Mouse (Mus musculus): ENCODE data around the gene Rhbg.

Gene Rhbg

DNA sequence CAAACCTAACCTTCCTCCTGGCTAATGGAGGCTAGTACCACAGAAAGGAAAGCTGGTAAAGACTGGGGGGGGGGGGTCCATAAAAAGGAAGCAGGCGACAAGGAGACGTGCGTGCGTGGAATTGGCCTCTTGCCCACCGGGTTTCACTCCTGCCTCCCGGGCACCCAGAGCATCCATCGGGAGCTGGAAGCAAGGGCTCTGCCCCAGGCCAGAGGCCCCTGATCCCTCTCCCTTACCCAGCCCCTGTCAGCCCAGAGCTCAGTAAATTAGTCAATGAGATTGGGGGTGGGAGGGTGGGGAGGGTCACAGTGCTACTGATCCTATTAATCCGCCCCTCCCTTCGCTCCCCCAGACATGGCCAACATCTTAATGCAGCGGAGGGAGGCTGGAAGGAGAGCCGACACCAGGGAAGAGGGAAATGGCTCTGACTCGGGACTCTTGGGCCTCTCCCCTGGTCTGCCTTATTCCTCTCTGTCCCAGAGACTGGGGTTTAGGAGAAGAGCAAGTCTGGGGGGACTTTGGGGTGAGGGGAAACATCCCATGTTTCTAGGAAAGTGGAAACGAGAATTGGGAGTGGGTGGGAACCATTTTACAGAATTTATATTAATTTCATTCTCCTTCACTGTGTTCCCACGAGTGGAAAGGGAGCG lies 46.9 kb downstream of the Rhbg start:
- DNase-seq (ENCODE audit: low spot score in 2 of 2): no peak

DNA sequence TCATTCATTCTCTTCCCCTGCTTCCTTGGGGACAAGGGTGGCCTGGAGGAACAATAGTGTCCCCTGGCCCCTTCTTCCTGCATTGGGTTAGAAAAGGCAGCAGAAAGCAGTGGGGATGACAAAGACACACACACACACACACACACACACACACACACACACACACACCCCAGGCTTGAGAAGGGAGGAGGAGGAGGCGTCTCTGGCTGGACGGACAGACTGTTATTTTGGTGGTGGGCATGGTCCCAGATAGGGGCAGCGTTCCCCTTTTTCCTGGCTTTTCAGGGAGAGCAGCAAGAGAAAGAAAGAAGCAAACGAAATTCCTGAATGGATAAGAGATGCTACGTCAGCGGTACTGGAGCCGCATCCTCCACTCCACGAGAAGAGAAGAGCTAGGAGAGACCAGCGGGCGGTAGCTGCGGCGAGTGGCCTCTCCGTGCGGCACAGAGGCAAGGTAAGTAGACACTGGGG lies 47.6 kb downstream of the Rhbg start:
- DNase-seq (ENCODE audit: low spot score in 2 of 2): no peak

DNA sequence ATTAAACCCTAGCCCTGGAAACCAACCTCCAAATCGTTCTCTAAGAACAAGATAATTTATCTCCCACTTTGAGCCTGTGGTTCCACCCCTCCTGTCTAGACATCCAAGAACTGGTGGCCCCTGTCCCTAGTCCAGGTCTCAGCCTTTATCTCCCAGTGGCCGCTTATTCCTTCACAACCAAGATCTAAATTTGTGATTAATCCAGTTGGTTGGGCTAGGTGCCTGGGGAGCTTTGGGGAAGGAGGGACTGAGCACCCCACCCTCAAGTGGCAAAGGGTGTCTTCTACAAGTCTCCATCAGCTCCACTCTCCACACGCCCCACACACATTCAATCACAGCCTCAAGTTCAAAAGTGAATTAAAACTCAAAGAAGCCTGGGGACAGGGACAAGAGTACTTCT lies 48.0 kb downstream of the Rhbg start:
- DNase-seq (ENCODE audit: low spot score in 2 of 2): no peak

DNA sequence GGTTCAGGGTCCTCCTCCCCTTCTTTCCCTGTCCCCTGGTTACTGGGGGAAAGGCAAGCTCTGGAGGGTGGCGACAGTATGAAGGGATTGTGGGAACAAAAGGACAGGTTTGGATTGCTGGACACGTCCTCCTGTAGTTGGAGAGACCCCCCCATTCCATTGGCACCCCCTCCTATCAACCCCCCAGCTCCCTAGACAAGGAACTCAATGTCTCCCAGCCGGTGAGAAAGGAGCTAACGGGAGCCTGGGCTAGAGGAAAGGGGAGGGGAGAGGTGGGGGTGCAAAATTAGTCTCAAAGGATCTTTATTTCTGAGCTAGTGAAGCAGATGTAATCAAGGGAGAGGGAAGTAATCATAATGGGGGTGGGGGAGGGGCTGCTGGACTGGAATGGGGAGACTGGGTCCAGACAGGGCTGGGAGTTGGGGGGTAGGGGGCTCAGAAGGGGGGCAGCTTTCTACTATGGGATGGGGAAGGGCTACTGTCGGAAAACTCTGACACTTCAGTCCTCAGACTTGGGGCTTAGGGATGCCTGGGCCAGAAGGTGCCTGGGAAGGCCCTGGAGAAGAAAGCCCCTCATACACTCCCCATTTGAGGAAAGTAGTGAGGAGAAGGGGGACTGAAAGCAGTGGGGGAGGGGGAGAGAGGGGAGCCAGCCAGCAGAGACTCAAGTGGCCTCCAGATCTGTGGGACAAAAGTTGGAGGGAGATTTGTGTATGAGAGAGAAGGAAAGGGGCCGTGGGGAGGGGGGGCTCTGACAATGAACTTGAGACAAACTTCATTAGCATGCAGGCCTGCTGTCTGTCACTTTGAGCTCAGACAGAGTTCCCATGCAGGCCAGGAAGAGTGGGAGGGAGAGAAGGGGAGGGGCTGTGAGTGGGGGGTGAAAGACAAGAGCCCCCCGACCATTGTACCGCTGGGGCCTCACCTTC lies 48.7 kb downstream of the Rhbg start:
- no peak for DNase-seq (ENCODE audit: low spot score in 2 of 2)

DNA sequence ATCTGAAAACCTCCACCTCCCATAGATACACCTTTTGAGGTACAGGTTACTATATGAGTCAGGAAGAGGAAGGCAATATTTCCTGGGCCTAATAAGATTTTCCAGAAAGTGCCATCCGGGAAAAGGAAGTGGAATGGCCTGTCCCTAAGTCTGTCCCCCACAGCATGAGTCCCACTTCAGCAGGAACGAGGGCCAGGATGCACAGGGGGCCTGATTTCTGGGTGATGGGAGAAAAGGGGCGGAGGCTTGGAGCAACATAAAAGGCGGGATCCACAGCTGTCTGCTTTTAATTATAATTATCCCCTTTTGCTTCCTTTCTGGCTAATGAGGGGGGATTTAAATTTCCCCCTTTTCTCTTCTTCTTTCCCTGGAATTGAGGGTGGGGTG lies 49.3 kb downstream of the Rhbg start:
- no peak for DNase-seq (ENCODE audit: low spot score in 2 of 2)

DNA sequence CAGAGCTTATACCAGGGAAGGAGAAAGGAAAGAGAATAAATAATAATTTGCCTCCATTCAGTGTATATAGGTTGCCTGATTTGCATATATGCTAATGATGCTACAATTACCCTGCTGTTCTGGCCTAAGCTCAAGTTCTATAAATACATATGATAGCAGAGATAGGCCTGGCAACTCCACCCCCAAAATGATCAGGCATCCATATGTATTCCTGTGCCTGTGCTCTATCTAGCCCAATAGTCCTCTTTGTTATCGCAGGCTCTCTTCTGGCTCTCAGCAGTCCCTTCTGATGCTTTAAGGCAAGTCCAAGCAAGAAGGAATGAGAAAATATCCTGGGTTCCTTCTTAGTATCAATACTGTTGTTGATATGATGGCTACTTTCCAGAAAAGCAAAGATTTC lies 49.8 kb downstream of the Rhbg start:
- no peak for DNase-seq (ENCODE audit: low spot score in 2 of 2)

DNA sequence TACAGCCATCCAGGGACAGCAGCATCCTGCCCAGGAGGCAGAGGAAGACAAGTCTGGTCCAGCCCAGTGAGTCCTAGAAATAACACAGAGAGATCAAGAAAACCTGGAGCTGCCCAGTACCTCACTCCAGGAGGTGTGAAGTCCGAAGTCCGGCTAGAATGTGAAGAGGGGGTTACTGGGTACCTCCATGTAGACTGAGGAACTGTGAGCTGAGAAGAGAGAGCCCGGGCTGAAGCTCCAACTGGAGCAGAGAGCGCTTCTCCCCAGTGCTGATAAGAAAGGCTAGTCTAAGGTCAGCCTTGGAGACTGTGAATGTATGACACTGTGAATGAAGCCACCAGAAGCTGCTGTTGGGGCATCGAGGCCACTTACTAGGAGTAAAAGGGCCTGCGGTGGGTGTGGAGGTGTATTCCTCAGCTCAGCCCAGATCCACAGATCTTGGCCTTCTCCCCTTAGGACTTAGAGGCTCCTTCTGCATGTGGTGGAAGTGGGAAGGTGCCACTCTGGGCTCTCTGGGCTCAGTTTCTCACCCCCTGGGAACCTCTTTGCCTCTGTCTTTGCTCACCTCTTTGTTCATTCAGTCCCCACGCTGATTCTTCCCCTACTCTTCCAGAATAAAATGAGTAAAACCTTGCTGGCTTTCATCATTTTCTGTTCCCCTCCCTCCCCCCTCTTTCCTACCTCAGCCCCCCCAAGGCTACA lies 50.4 kb downstream of the Rhbg start:
- DNase-seq (ENCODE audit: low spot score in 2 of 2): no peak

DNA sequence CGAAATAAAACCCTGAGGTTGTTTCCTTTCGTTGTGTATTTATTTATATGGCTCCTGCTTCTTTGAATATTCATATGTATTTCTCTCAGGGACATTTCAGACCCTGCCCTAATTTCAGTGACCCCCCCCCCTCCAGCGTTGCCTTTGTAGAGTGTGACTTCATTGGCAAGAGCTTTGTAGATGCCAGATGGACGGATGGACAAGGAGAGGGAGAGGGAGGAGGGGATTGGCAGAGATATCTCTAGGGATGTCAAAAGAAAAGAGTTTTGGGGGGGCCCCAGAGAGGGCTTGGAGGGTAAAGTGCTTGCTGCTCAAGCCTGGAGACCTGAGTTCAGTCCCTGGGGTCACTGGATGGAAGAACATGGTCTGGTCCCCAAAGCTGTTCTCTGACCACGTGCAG lies 51.1 kb downstream of the Rhbg start:
- DNase-seq (ENCODE audit: low spot score in 2 of 2): no peak

DNA sequence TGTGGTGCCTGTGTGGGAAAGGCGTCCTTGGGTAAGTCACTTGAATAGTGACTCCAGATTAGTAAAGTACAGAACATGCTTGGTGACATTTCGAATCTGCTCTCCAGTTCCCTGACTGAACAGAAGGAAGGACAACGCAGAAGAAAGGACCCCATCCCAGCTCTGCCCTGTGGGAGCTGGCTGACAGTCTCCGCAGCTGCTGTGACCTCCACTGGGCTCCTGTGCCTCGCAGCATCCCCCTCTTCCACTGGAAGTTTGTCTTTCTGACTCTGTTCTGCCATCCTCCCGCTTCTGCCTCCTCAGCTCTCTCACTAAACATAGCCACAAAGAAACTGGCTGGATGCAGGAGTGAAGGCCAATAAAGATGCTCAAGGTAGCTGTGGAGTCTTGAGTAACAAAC lies 51.5 kb downstream of the Rhbg start:
- DNase-seq (ENCODE audit: low spot score in 2 of 2): no peak

DNA sequence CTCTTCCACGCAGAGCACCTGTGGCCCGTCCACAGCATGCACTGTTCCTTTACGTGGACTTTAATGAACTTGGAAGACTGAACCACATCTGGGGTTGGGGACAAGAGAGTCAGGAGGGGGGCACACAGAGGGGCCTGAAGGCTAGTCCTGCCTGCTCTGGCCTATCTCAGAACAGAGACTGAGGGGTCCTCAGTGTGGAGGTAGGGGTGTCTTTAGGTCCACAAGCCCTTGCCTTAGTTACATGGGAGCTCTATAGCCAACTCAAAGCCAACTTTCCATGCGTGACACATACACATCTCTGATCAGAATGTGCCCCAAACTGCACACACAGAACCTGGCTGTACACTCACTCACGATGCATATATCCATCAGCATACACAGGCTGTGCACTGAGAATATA lies 52.9 kb downstream of the Rhbg start:
- DNase-seq (ENCODE audit: low spot score in 2 of 2): no peak

DNA sequence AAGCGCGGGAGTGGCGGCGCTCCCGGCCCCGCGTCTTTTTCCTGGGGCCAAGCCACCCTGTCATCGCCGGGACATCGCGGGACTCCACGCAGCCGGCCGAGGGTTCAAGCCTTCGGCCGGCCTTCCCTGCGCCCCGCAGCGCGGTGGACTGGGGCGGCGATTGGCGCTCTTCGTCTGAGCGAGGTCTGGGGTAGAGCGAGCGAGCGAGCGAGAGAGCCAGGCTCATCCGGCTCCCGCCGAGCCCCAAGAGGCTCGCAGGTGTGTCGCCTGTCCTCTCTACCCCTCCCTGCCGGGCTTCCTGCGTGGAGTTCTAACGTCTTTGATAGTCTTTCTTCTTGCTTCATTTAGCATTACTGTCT lies 53.6 kb downstream of the Rhbg start:
- DNase-seq (ENCODE audit: low spot score in 2 of 2): no peak

DNA sequence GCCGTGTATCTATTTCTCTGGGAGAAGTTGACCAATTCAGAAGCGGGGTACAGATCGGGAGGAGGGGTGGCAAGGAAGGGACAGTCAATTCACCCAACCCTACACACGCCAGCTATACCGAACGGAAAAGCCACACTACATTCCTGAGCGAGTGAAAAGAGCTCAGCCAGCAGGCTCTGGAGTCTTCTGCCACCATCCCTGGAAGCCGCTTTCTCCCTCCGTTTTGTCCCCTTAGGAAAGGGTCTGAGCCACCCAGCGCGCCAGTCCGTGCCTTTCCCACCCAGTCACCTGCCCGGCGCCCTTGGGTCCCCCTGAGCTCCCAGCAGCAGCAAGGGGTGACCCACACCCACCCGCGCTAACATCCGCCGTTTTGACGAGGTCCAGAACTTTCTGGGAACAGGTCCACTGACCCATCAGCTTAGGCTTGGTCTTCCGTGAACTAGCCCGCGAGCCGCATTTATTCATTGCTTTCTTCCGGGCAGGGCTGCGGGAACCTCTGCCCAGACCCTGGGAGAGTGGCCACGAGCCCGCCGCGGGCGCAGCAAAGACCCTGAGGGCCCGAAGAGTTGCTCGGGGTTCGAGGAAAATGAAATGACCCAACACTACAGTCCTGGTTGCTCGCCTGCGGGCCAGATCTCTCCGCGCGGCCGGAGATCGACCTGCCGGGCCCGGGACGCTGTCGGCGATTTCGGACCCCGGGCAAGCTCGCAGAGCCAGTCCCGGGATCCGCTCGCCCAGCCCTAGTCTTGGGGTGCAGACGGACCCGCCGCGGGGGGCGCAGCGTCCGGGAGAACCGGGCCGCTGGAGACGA lies 54.1 kb downstream of the Rhbg start:
- DNase-seq (ENCODE audit: low spot score in 2 of 2): no peak

DNA sequence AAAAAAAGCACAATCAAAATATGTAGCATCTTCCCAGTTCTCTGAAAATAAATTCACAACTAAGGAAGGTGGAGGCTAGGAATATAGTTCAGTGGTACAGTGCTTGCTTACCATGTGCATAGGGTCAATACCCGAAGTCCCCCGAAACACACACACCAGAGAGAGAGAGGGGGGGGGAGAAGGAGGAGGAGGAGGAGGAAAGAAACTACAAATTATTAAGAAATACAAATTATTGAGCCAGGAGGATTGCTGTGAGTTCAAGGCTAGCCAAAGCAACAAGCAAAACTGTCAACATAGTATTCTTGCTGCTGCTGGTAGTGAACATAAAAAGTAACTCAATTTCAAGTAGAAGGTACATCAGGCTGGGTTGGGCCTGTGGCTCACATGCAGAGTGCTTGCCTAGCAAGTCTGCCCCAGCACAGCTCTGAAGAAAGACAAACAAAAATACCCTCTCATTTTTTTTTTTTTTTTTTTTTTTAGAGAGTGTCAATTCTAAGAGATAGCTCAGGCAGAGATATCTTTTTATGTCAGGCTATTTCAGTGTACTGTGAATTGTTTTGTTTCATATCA lies 54.9 kb downstream of the Rhbg start:
- no peak for DNase-seq (ENCODE audit: low spot score in 2 of 2)

DNA sequence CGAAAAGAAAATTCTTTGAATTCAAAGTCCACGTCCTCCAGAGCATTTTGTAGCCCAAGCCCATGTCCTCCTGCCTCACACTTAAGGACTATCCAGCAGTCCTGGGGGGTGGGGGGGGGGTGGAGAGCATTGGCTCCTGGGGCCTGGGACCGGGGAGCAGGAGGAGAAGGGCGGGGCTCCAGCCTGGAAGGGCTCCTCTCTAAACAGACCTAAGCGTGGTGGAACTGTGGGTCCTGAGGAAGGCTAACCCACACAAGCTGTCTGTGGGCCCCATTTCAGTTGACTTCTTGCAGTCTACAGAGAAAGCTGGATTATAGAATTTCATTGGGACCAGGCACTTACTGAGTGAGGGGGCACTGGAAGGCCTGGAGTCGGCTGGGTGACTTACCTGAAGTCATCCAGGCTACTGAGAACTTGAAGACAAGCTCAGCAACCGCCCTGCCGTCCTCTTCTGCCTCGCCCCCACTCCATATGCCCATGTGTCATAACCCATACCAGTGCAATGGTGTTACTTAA lies 55.9 kb downstream of the Rhbg start:
- no peak for DNase-seq (ENCODE audit: low spot score in 2 of 2)

DNA sequence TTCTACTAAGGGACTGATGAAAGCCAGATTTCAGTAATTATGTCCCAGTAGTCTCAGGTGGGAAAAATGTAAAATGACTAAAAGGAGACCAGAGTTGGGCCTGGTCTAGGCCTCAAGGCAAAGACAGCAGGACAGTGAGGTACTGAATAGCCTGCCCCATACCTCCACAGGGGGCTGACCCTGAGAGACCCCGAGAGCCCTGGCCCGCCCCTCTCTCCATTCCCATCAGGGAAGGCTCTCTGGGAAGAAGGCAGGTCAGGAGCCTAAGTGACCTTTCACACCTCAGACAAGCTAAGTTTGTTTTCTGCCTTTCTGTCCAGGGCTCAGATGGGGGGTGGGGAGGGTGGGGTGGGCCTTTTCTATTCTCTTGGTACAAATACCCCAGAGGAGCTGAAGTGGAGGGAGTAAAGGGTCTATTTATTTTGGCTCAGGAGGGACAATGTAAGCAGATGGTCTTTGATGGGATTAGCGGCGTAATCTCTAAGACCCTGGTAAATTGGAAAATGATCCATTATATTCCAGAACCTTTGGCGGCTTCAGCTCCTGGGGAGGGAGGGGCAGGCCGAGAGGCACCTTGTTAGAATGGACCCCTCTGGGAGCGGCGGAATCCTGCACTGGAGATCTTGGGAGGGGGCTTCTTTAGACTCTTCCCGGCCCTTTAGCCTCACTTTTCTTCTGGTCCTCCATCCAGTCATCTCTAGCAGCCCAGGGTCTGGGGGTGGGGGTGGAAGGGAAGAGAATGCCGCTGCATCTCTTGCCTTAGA lies 56.6 kb downstream of the Rhbg start:
- DNase-seq (ENCODE audit: low spot score in 2 of 2): no peak
